Mouse (Mus musculus) ES-E14 (cell line): Measurements from ENCODE around the gene St3gal3.

Experiments
- HCFC1 ChIP-seq: IDR thresholded peaks from 2 replicates; pipeline ENCODE4 v1.6.1; 2012; ENCODE audit warnings: low read length, inconsistent platforms, borderline replicate concordance; ENCODE audit not compliant: insufficient read depth
- ZC3H11A ChIP-seq: IDR thresholded peaks from 2 replicates; pipeline ENCODE4 v1.6.1; 2012; ENCODE audit warnings: low read depth, mild to moderate bottlenecking, inconsistent platforms, low read length, borderline replicate concordance
- ZNF384 ChIP-seq: IDR thresholded peaks from 2 replicates; pipeline ENCODE4 v1.6.1; 2012; ENCODE audit warnings: low read depth, low read length, inconsistent platforms

GRCm38 (mm10) chr4:118088771-118089170 lies 45.9 kb downstream of the St3gal3 start:
- TF ChIP-seq ZC3H11A (no peak), ZNF384 (no peak), HCFC1 (no peak)
